Mouse (Mus musculus) ES-Bruce4 (cell line): Measurements from ENCODE around the gene Gramd1b. TPM values are rescaled to one million over a fixed set of nuclear protein-coding genes. Genes with fewer than 3 reads are reported as not detected.

Experiments
- H3K27ac ChIP-seq: 2 replicates; pipeline ENCODE4 v1.5.1; 2012; ENCODE audit warnings: low read length, inconsistent platforms; ENCODE audit not compliant: insufficient read depth
- H3K27me3 ChIP-seq: 2 replicates; pipeline ENCODE4 v1.6.1; 2012; ENCODE audit warnings: mild to moderate bottlenecking, low read length, inconsistent platforms; ENCODE audit not compliant: control insufficient read depth, poor library complexity, insufficient read depth, severe bottlenecking
- H3K36me3 ChIP-seq: 2 replicates; pipeline ENCODE4 v1.6.1; 2012; ENCODE audit warnings: inconsistent platforms, mild to moderate bottlenecking, low read length, moderate library complexity; ENCODE audit not compliant: control insufficient read depth, poor library complexity, insufficient read depth, severe bottlenecking
- H3K4me1 ChIP-seq: one replicate; pipeline ENCODE4 v1.8.1; 2011; ENCODE audit warnings: low read length; ENCODE audit not compliant: control insufficient read depth, insufficient read depth
- H3K4me3 ChIP-seq: 2 replicates; pipeline ENCODE4 v1.5.1; 2011; ENCODE audit warnings: low read depth, mild to moderate bottlenecking, low read length
- H3K9ac ChIP-seq: 2 replicates; pipeline ENCODE4 v1.6.1; 2012; ENCODE audit warnings: low read depth, mild to moderate bottlenecking, inconsistent platforms; ENCODE audit not compliant: poor library complexity, severe bottlenecking
- H3K9me3 ChIP-seq: replicated peaks from 2 replicates; pipeline ENCODE4 v1.6.1; 2012; ENCODE audit warnings: mild to moderate bottlenecking, low read length, inconsistent platforms; ENCODE audit not compliant: control insufficient read depth, poor library complexity, insufficient read depth, severe bottlenecking
- CTCF ChIP-seq: IDR thresholded peaks from one replicate; pipeline ENCODE4 v1.8.1; 2011; ENCODE audit warnings: low read depth, low read length
- EP300 ChIP-seq: IDR thresholded peaks from 2 replicates; pipeline ENCODE4 v1.6.1; 2011; ENCODE audit warnings: low read depth, low read length; ENCODE audit not compliant: insufficient read depth
- POLR2A ChIP-seq: IDR thresholded peaks from one replicate; pipeline ENCODE4 v1.8.1; 2011; ENCODE audit warnings: low read length; ENCODE audit not compliant: insufficient read depth
- polyA plus RNA-seq: library from polyadenylated mRNA; stranded (reverse); fragments of >200 nt; gene quantifications from 2 replicates; pipeline ENCODE4 v1.2.4, GENCODE M21; 2011; ENCODE audit warnings: low read depth; ENCODE audit not compliant: missing spikeins, insufficient read depth, insufficient read length

Gene Gramd1b
- polyA plus RNA-seq, 1 experiment, result 14.2 TPM

DNA sequence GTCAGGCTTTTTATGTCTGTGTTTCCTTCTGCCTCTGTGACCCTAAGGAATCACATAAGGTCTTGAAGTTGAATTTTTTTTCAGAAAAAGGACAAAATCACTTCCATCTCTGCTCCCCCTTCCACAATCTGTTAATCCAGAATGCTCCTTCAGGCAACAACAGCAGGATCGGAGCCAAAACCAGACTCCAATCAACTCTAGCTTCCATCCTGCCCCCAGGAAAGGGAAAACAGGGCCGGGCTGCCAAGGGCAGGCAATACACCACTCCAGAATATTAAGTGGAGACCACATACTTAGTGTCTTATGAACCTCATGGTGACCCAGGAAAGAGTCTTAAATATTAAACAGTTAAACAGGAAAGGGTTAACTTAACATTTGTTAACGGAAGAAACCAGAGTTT lies 148.7 kb downstream of the Gramd1b start:
- Histone ChIP-seq H3K9me3 (no peaks in the 10 kb centered on the region), H3K9ac (no peak overlapping the region), H3K4me3 (no peak overlapping the region), H3K27me3 (no peaks in the 10 kb centered on the region), H3K36me3 (no peaks in the 10 kb centered on the region), H3K4me1 (no peaks in the 10 kb centered on the region), H3K27ac (no peak overlapping the region)
- no peak for TF ChIP-seq EP300
- no peak for TF ChIP-seq CTCF
- no peak for TF ChIP-seq POLR2A

DNA sequence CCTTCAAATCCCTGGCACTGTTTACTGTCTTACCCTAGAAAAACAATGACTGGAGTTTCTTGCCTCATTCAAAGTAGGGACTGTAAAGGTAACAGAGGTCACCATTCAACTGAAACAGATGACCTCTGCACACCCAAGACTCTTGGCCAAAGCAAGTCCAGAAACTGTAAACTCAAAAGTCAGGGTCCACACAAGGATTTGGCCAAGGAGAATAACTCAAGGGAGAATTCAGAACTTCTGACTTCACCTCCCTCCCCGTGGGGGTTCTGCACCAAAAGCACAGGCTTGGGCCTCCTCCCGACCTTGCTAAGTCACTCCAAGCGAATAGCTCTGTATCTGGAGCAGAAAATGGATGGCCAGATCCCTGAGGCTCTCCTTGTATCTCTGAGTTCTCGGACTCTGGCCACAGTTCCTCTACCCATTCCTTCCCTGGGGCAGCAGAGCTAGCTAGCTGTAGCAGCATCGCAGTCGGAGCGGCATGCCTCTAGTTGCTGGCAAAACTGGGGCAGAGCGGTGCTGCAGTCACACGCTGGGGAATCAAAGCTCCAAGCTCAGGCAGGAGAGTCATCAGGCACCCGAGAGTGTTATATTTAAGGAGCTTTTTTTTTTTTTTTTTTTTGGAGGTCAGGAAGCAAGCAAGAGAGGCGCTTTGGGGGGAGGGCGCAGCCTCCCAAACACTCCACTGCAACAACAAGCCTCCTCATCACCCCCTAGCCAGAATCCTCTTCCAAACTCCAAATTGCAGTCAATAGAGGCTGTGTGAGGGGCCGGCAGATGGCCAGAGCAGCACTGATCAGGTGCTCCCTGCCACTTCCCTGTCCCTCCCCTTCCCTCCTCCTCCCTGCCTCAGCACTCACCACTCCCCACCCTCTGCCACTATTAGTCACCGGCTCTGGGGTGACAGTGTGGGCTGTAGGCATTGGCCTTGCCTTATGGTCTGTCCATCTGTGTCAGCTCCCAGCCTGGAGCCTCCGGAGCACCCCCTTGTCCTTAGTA lies 149.5 kb downstream of the Gramd1b start:
- peak overlapping the region; percentile 4; the same call in 1 of the 2 replicates for H3K27ac ChIP-seq
- peak overlapping the region; percentile 45 for H3K4me3 ChIP-seq
- TF ChIP-seq POLR2A (no peak), EP300 (peak; percentile 71; the same call in 1 of the 2 replicates), CTCF (no peak)
- no peaks in the 10 kb centered on the region for H3K9me3 ChIP-seq
- H3K36me3 ChIP-seq, result no peaks in the 10 kb centered on the region
- H3K9ac ChIP-seq, result peak overlapping the region; percentile 15; the same call in 1 of the 2 replicates
- H3K4me1 ChIP-seq, result no peaks in the 10 kb centered on the region
- no peaks in the 10 kb centered on the region for H3K27me3 ChIP-seq

DNA sequence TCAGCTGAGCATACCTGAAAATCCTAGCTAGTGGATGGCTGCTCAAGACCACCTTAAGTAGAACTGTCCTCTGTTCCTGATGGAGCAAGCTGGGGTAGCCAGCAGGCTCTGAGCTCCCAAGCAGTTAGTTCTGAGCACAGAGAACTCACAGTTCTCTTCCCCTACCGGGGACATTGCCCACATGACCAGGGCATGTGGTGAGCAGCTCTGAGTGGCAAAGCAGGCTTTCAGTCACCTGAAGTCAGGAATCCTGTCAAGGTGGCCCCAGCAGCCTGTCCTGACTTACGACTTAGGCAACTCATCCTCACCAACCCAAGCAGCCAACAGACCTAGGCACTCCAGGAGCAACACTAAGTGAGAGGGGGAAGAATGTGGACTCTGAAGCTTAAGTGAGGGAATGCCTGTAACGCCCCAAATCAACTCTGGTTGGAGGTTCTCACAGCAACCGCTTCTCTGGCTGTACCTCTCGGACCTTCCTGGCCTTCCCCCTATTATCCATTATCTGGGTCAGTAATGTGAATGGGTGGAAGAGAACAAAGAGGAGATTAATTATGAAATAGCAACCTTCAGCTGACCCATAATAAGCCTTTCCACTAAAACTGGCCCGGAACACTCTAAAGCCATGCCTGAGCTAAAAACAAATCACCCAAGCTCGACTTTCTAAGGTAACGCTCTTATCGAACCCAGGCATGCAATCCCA lies 154.3 kb downstream of the Gramd1b start:
- H3K4me3 ChIP-seq, result no peak overlapping the region
- TF ChIP-seq CTCF, result no peak
- TF ChIP-seq POLR2A, result no peak
- TF ChIP-seq EP300, result no peak
- no peak overlapping the region for H3K9ac ChIP-seq
- no peaks in the 10 kb centered on the region for H3K27me3 ChIP-seq
- no peaks in the 10 kb centered on the region for H3K9me3 ChIP-seq
- no peaks in the 10 kb centered on the region for H3K4me1 ChIP-seq
- no peaks in the 10 kb centered on the region for H3K36me3 ChIP-seq
- H3K27ac ChIP-seq, result no peak overlapping the region

DNA sequence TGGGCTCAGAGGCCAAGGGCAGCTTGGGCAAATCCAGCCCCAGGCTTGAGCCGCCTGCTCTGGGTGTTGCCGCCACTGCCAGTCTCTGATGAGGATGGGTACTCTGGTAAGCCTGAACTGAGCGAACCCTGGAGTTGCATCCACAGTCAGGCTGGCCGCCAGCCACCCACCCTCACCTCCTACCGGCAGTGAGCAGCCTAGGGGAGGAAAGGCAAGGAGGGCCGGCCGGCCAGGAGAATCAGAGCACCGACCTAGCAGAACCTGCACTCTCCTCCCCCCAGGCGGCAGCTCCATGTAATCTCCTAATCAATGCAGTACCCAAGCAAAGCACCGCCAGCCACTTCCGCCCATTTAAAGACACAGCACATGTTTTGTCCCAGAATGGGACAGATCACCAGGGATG lies 155.0 kb downstream of the Gramd1b start:
- Histone ChIP-seq H3K4me3 (peak overlapping the region; percentile 31), H3K9me3 (no peaks in the 10 kb centered on the region), H3K27me3 (no peaks in the 10 kb centered on the region), H3K9ac (0 out of 2 replicates have a peak overlapping the region, but pooled peaks have one; percentile 21), H3K27ac (no peak overlapping the region), H3K36me3 (no peaks in the 10 kb centered on the region), H3K4me1 (no peaks in the 10 kb centered on the region)
- no peak for TF ChIP-seq POLR2A
- no peak for TF ChIP-seq CTCF

DNA sequence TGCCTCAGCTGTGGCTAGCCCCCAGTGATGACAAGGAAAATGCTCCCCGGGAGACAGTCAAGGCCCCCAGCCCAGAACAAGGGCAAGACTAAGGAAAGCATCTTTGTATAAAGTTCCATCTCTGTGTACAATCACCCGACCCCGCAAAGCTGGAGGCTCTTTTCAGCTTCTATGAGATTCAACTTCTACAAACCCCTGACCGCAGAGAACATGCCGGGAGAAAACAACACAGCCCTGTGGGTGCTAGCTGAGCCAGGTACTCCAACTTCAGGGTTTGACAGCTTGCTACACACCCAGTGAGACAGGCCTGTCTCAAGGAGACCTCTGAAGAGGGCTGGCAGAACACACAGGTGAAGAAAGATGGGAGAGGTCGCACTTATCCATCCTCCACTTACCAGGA lies 155.7 kb downstream of the Gramd1b start:
- Histone ChIP-seq H3K27ac (no peak overlapping the region), H3K9me3 (no peaks in the 10 kb centered on the region), H3K9ac (no peak overlapping the region), H3K4me3 (no peak overlapping the region), H3K4me1 (no peaks in the 10 kb centered on the region), H3K36me3 (no peaks in the 10 kb centered on the region), H3K27me3 (no peaks in the 10 kb centered on the region)
- TF ChIP-seq EP300, result no peak
- TF ChIP-seq POLR2A, result no peak
- no peak for TF ChIP-seq CTCF

DNA sequence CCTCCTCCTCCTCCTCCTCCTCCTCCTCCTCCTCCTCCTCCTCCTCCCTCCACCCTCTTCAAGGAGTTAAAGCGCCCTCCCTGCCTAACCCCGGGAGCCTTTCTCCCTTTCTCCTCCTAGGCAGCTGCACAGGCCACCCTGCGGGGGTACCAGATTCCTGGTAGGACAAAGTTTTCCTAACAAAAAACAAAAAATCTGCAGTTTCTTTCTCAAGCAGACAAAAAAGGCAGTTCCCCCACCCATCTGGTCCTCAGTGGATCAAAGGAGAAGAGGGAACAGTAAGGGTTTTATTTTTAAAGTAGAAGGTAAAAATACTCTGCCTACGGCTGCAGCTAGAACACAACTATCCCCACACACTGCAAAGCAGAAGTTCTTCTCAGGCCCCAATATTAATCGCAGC lies 156.2 kb downstream of the Gramd1b start:
- no peaks in the 10 kb centered on the region for H3K4me1 ChIP-seq
- no peak overlapping the region for H3K27ac ChIP-seq
- TF ChIP-seq CTCF (no peak), POLR2A (no peak), EP300 (no peak)
- no peaks in the 10 kb centered on the region for H3K27me3 ChIP-seq
- H3K9ac ChIP-seq, result no peak overlapping the region
- H3K4me3 ChIP-seq, result no peak overlapping the region
- no peaks in the 10 kb centered on the region for H3K36me3 ChIP-seq
- H3K9me3 ChIP-seq, result no peaks in the 10 kb centered on the region
